Mouse (Mus musculus) left cerebral cortex, adult 11 months (tissue): ENCODE measurements around the gene Alg14.

ENCODE experiments used
- DNase-seq: peaks from one replicate; pipeline ENCODE4 v3.0.0; 2022; ENCODE audit warnings: low spot score

The Alg14 gene

DNA sequence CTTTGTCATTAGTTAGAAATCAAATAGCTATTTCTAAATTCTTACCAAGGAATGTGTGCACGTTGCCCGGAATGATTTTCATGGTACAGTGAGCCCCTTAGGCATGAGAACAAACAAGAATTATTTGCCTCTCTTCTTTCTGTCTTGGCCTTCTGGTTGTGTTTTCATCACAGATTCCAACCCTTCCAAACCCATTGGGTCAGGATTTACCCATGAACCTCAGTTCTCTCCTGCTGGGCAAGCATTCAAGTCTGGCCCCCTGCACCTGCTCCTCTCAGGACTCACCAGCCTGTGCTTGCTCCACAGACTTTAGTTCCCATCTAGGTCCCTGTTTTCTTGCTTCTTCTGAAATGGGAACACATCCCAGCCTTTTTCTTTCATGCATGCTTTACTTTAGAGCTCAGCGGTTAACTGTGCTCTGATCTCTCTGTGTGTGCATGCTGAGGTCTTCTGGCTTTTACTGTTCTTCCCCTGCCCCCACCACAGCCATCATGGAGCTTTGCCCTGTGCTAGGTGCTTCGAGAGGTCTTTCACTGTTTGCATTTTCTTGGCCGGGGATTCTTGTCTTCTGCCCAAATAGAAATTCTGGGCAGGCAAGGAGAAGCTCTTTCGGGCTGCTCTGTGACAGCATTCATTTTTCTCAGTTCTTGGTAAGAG lies 44.8 kb downstream of the Alg14 start:
- DNase-seq = no peak

- DNase-seq = no peak
Observed at GRCm38 (mm10) chr3:121338687-121339086, 47.1 kb downstream of the Alg14 start.

DNA sequence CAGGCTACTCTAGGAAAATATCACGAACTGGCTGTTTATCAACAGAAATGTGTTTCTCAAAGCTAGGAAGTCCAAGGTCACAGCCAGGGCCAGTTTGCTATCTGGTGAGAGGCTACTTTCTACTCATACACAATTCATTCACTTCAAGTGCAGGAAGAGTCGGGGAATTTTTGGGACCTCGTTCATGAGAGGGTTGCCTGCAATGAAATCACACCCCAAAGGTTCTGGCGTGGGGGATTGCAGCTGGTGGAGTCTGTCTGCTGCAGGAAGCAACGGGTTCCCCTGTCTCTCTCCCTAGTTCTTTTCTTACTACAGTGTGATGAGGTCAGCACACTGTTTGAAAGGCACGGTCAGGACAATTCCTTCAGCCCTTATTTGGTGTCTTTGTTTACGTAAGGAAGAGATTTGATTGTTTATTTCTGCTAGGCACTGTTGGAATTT lies 48.8 kb downstream of the Alg14 start:
- DNase-seq = no peak

DNA sequence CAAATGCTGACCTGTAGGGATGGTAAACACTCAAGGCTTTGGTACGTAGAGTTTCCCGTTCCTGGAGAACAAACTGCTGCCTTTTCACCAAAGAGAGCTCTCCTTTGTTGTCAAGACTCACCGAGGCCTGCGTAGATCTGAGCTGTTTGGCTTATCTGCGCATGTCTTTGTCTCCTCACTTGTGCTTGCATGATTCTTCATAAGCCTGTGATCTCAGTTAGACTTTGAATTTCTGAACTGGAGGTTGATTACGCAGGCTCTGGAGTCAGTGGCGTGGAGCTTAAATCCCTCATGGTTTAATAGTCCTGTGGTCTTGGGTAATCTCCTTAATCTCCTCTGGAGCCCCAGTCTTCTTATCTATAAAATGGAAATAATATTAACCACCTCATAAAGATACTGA lies 51.7 kb downstream of the Alg14 start:
- DNase-seq = no peak

- DNase-seq = no peak
Observed at GRCm38 (mm10) chr3:121344056-121344945, 52.7 kb downstream of the Alg14 start.

DNA sequence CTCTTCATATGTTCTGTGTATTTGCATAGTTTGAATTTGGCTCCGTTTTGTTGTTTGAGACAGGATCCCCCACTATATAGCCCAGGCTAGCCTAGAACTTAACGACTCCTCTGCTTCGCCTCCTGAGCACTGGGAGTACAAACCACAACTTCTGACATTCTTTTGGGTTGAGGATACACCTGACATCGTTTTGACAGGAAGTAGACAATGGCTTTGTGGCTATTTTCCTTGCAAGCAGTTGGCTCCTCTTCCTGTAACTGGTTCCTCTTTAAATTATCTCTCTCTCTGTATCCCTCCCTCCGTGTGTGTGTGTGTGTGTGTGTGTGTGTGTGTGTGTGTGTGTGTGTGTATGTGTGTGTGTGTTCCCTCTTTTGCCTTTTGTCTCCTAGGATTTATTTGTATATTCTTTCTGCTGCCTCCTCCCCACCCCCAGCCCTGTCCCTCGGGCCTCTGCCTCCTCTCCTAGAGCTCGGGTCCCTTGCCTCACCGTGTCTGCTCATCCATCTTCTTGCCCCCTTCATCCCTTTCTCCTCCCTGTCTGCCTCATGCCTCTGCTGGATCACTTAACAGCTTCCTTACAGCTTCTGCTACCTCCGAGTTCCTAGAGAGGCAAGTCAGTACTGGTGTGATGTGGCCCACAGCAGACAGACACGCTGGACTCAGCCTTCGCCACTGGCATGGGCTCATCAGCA lies 53.5 kb downstream of the Alg14 start:
- no peak for DNase-seq

GRCm38 (mm10) chr3:121345643-121346000 lies 54.0 kb downstream of the Alg14 start:
- no peak for DNase-seq

GRCm38 (mm10) chr3:121346507-121347267 lies 55.1 kb downstream of the Alg14 start:
- DNase-seq = no peak

DNA sequence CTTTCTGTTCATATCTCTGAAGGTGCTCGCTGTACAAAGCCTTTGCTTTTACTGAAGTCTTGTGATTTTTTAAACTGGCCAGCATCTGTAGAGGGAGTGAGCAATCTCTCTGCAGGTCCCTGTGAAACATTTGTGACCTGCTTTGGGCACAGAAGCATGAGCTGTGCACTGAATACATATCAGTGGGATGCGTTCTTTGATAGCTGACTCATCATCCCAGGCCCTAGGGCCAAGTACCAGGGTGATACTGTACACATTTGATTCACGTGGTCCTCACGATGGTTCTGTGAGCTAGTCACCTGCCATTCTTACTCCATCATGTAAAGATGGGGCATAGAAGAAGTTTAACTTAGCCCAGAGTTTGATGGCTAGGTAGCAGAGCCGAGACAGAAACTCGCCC lies 57.2 kb downstream of the Alg14 start:
- DNase-seq = no peak

GRCm38 (mm10) chr3:121349334-121350169 lies 58.0 kb downstream of the Alg14 start:
- no peak for DNase-seq

- no peak for DNase-seq
Observed at GRCm38 (mm10) chr3:121351257-121351656, 59.7 kb downstream of the Alg14 start.

- no peak for DNase-seq
Observed at GRCm38 (mm10) chr3:121354281-121354680, 62.7 kb downstream of the Alg14 start.

GRCm38 (mm10) chr3:121354861-121355470 lies 63.4 kb downstream of the Alg14 start:
- DNase-seq = no peak

DNA sequence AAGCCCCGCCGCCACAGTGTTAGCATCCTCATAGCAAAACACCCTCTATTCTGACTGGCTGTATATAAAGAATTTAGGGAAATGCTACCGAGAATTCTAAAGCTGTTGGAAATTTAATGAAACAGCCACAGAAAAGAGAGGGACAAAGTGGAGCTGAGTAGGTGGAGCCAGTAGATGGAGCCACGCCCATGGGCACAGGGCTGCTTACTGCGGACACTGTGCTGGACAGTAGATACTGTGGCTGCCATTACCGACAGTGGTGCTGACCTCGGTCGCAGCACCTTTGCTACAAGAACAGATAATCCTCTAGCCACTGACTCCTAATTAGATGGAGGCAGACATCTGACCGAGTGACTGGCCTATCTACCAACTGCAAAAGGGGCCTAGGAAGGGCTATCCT lies 64.0 kb downstream of the Alg14 start:
- no peak for DNase-seq

DNA sequence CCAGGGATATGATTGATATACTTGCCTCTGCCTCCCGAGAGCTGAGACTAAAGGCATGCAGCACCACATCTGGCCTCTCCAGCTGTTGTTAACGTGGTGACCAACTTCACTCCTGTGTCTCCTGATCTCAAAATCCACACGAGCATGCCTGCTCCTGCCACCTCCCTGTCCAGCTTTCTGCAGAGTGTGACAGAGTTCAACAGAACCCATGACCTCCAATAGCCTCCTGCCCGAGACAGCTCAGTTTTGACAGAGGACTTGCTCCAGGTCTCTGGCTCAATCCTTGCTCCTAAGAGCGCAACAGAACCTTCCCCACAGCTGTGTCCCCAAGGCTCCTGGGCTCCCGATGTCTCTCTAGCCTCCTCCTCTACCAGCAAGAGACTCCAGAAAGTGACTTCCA lies 64.5 kb downstream of the Alg14 start:
- DNase-seq = no peak

DNA sequence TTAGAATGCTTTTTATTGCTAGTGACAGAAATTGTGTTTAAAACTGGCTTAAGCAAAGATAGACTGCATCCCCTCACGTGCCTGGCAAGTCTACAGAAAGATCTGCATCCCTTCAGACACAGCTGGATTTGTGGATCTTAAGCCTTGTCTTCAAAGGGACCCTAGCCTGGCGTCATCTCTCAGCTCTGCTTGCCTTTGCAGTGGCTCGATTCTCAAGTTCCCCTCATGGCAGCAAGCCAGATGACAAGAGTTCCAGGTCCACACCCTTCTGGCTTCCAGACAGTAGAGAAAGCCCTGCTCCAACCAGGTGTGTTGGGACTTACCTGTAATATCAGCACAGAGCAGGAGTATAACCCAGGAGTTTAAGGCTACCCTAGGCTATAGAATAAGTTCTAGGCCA lies 65.5 kb downstream of the Alg14 start:
- DNase-seq = no peak

DNA sequence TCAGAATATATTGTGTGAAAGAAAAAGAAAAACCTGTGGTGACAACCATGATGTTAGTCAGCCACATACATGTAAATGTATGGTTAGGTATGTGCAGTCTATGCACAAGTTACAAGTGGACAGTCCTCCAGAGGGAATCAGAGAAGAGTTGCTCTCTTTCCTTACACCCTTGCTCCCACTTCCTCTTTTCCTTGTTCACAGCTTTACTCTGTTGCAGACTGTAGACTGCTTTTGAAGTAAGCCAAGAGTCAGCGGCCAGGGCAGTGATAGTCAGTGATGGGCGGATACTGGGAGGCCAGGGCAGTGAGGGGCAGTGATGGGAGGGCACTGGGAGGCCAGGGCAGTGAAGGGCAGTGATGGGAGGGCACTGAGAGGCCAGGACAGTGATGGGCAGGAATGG lies 66.7 kb downstream of the Alg14 start:
- DNase-seq = no peak

GRCm38 (mm10) chr3:121358850-121359249 lies 67.3 kb downstream of the Alg14 start:
- DNase-seq = no peak

GRCm38 (mm10) chr3:121359272-121359671 lies 67.7 kb downstream of the Alg14 start:
- DNase-seq = no peak

DNA sequence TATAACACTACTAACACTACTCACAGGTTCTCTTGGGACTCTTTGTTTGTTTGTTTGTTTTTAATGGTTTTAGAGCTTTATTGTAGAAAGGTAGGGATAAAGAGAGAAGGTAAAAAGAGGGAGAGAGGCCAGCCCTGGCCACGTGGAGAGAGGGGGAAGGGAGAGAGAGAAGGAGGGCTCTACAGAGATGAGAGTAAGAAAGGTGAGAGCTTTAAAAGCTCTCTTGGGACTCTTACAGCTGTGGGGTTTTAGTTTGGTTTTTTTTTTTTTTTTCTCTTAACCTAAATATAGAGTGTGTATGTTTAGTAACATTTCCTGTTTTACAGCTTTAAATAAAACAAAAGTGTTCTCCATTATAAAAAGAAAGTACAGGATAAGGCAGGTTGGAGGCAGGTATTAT lies 70.4 kb downstream of the Alg14 start:
- no peak for DNase-seq

- no peak for DNase-seq
Observed at GRCm38 (mm10) chr3:121364388-121364787, 72.8 kb downstream of the Alg14 start.
